Mouse (Mus musculus) myocyte (in vitro differentiated cells): ENCODE results near the gene Hoxa6. TPM values are rescaled to one million over a fixed set of nuclear protein-coding genes. Genes with fewer than 3 reads are reported as not detected.

ENCODE experiments used
- H3K27me3 ChIP-seq: one replicate; pipeline ENCODE4 v1.6.1; 2011; ENCODE audit not compliant: control insufficient read depth, insufficient read depth, insufficient read length
- H3K36me3 ChIP-seq: one replicate; pipeline ENCODE4 v1.6.1; 2011; ENCODE audit not compliant: control insufficient read depth, insufficient read depth
- H3K4me2 ChIP-seq: one replicate; pipeline ENCODE4 v1.6.1; 2011; ENCODE audit warnings: low read depth, control low read depth
- H3K4me3 ChIP-seq: one replicate; pipeline ENCODE4 v1.5.1; 2011; ENCODE audit warnings: mild to moderate bottlenecking, control low read depth, moderate library complexity
- H3K79me2 ChIP-seq: one replicate; pipeline ENCODE4 v1.6.1; 2011; ENCODE audit not compliant: control insufficient read depth, insufficient read depth
- H3ac ChIP-seq: one replicate; pipeline ENCODE4 v1.6.1; 2011; ENCODE audit not compliant: control insufficient read depth, insufficient read length
- CEBPB ChIP-seq: IDR thresholded peaks from 2 replicates; pipeline ENCODE4 v1.6.1; 2011; ENCODE audit warnings: mild to moderate bottlenecking, moderate library complexity; ENCODE audit not compliant: poor library complexity, insufficient read depth, severe bottlenecking
- E2F4 ChIP-seq: IDR thresholded peaks from one replicate; pipeline ENCODE4 v1.6.1; 2011; ENCODE audit warnings: mild to moderate bottlenecking, control low read depth, moderate library complexity; ENCODE audit not compliant: insufficient read depth
- MAX ChIP-seq: IDR thresholded peaks from one replicate; pipeline ENCODE4 v1.6.1; 2011; ENCODE audit warnings: low read depth, mild to moderate bottlenecking, control low read depth
- MYOD1 ChIP-seq, 3 experiments: IDR thresholded peaks; one replicate each; pipeline ENCODE4 v1.6.1; 2011; ENCODE audit warnings: control low read depth in 2 of 3, low read depth in 2 of 3, mild to moderate bottlenecking in 2 of 3, moderate library complexity in 1 of 3; ENCODE audit not compliant: insufficient read length in 2 of 3, control insufficient read depth in 1 of 3
- MYOG ChIP-seq, 3 experiments: IDR thresholded peaks; one replicate each; pipeline ENCODE4 v1.6.1; 2011; ENCODE audit warnings: control low read depth in 2 of 3, low read depth in 2 of 3, mild to moderate bottlenecking in 2 of 3; ENCODE audit not compliant: insufficient read length in 2 of 3, control insufficient read depth in 1 of 3, insufficient read depth in 1 of 3
- POLR2A ChIP-seq: IDR thresholded peaks from one replicate; pipeline ENCODE4 v1.6.1; 2011; ENCODE audit warnings: low read depth, mild to moderate bottlenecking, control low read depth, moderate library complexity; ENCODE audit not compliant: insufficient read length
- POLR2AphosphoS2 ChIP-seq: IDR thresholded peaks from one replicate; pipeline ENCODE4 v1.6.1; 2011; ENCODE audit warnings: low read depth, control low read depth; ENCODE audit not compliant: insufficient read length
- REST ChIP-seq: IDR thresholded peaks from one replicate; pipeline ENCODE4 v1.6.1; 2011; ENCODE audit warnings: mild to moderate bottlenecking, control low read depth, moderate library complexity; ENCODE audit not compliant: insufficient read depth, insufficient read length
- SRF ChIP-seq: IDR thresholded peaks from one replicate; pipeline ENCODE4 v1.6.1; 2011; ENCODE audit warnings: low read depth; ENCODE audit not compliant: control insufficient read depth, insufficient read length
- TCF12 ChIP-seq: IDR thresholded peaks from one replicate; pipeline ENCODE4 v1.6.1; 2011; ENCODE audit warnings: mild to moderate bottlenecking, control low read depth; ENCODE audit not compliant: poor library complexity, insufficient read depth, severe bottlenecking
- TCF3 ChIP-seq: IDR thresholded peaks from one replicate; pipeline ENCODE4 v1.6.1; 2011; ENCODE audit warnings: low read depth, control low read depth; ENCODE audit not compliant: insufficient read length
- USF1 ChIP-seq: IDR thresholded peaks from one replicate; pipeline ENCODE4 v1.6.1; 2011; ENCODE audit warnings: low read depth, mild to moderate bottlenecking, control low read depth, moderate library complexity
- polyA plus RNA-seq: library from polyadenylated mRNA; unstranded; fragments of >200 nt; fragmentation: generic; extraction: Trizol; gene quantifications from one replicate; pipeline ENCODE4 v1.2.1, GENCODE M21; 2012; ENCODE audit warnings: missing spikeins

Hoxa6 gene
- polyA plus RNA-seq, 1 experiment, result 0.88 TPM

DNA sequence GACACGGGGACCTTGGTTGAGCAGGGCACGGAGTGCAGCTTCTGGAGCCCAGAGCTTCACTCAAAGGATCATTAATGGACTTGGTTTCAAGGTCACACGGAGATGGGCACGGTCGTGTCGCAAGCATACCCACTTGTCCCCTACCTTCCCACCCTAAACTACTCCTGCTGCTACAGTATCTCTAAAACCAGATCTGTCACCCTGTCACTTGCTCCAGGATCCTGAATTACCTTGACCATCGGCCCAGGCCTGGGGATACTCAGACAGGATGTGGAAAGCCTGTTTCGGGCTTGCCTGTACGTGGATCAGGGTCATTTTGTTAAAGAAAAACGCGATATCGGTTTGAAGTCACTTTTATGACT, 1.1 kb upstream of the Hoxa6 start:
- Histone ChIP-seq H3K4me3 (peak overlapping the region; percentile 67), H3K27me3 (no peaks in the 10 kb centered on the region), H3K79me2 (peaks cover 39% of the 10 kb centered on the region), H3K36me3 (peaks cover 9% of the 10 kb centered on the region), H3K4me2 (peak overlapping the region; percentile 64), H3ac (no peak overlapping the region)
- TF ChIP-seq USF1, result no peak
- TF ChIP-seq POLR2A, result no peak
- TF ChIP-seq POLR2AphosphoS2, result no peak
- no peak for TF ChIP-seq REST
- no peak for TF ChIP-seq MAX
- no peak for TF ChIP-seq MYOG (IDR thresholded peaks at IDR 0.05; ENCODE audit: control insufficient read depth in 1 of 3, insufficient read depth in 1 of 3, insufficient read length in 2 of 3, low read depth in 2 of 3)
- TF ChIP-seq E2F4, result no peak
- TF ChIP-seq TCF12, result no peak
- no peak for TF ChIP-seq MYOD1 (IDR thresholded peaks at IDR 0.05; ENCODE audit: control insufficient read depth in 1 of 3, insufficient read length in 2 of 3, low read depth in 2 of 3)
- TF ChIP-seq CEBPB, result no peak
- no peak for TF ChIP-seq SRF
- TF ChIP-seq TCF3, result no peak

DNA sequence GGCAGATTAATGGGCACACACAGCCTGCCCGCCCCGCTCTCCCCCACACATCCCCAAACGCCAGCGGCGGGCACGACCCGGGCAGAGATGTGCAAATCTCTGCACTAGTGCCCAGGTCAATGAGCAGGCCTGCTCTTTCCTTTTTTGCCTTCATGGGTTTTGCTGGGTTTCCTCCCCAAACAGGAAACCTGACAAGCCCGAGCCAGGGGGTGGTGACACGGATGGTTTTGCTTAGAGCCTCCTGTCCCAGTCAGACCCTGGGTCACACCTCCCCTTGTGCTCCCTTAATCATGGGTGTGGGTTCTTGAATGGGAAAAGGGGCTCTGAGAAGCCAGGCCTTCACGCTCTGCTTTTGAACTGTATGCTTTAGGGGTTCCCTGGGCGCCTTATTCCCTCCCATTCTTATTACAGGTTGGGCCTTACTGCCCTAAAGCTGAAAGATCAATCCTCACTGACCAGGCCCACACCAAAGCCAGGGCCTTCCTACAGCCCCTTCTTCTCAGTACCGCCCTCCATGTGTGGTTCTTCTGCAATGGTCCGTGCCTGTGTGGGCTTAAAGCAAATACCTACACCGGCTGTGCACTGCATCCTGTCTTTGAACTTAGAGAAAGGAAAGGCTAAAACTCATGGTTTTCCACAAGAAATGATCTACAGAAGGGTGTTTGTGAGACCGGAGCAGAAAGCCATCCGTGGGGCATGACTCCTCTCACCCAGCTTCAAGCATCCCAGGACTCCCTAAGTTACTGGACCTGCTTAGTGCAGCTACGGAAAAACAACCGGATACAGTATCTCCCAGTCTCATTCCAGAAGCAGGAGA, 554 bp upstream of the Hoxa6 start:
- no peaks in the 10 kb centered on the region for H3K27me3 ChIP-seq

DNA sequence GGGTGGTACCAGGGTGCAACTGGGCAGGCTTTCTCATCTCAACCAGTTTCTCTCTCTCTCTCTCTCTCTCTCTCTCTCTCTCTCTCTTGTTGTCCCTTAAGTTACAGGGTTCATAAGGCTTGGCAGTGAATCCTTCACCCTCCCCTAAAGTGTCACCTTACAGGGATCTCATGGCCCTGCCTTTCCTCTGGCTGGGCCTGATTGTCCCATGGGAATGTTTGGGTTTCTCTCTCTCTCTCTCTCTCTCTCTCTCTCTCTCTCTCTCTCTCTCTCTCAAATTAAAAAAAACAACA, 892 bp downstream of the Hoxa6 start:
- Histone ChIP-seq H3K4me3 (peak overlapping the region; percentile 67), H3K27me3 (no peaks in the 10 kb centered on the region), H3K79me2 (peaks cover 39% of the 10 kb centered on the region), H3ac (no peak overlapping the region), H3K4me2 (peak overlapping the region; percentile 69), H3K36me3 (peaks cover 9% of the 10 kb centered on the region)
- TF ChIP-seq USF1 (no peak), SRF (no peak), TCF3 (no peak), POLR2A (no peak), MAX (no peak), MYOG (IDR thresholded peaks at IDR 0.05; ENCODE audit: control insufficient read depth in 1 of 3, insufficient read depth in 1 of 3, insufficient read length in 2 of 3, low read depth in 2 of 3) (no peak), E2F4 (no peak)

More for the DNA sequence above, 554 bp upstream of the Hoxa6 start:
- H3ac ChIP-seq, result no peak overlapping the region
- H3K79me2 ChIP-seq, result peaks cover 39% of the 10 kb centered on the region
- H3K36me3 ChIP-seq, result peaks cover 9% of the 10 kb centered on the region
- peak overlapping the region; percentile 64 for H3K4me2 ChIP-seq
- TF ChIP-seq E2F4 (no peak), MYOG (IDR thresholded peaks at IDR 0.05; ENCODE audit: control insufficient read depth in 1 of 3, insufficient read depth in 1 of 3, insufficient read length in 2 of 3, low read depth in 2 of 3) (no peak), CEBPB (no peak), MYOD1 (IDR thresholded peaks at IDR 0.05; ENCODE audit: control insufficient read depth in 1 of 3, insufficient read length in 2 of 3, low read depth in 2 of 3) (no peak)
- peak overlapping the region; percentile 67 for H3K4me3 ChIP-seq

DNA sequence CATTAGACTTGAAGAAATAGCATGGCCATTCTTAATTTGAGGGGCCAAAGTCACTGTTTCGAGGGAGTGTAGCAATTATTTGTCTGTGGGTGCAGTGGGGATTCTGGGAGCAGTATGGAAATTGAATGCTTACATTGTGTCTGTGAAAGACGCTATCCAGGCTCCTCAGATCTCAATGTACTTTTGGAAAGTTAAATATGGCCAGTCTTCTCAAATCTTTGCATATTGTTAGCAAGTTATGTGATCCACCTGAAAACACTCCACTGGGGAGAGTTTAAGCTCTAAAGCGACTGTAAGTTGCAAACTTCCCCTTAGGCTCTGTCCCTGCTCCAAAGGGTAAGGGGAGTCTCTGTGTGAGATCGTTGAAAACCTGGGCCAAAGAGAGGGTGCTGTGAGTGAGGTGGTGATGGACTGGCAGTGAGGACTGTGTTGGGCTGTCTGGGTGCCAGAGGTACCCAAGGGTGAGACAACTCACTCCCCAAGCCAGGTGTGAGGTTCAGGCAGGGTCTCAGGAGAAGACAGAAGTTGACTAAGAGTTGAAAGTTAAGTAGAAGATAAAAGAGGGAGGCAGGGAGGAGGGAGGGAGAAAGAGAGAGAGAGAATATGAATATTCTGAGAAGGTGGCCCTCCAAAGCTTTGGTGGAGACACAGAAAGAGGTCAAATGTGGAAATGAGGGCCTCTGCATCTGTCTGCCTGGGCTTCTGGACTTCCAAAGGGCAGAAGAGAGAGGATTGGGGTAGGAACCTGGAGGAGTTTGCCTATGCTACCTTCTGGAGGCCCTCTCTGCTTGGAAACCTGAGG, 1.4 kb downstream of the Hoxa6 start:
- H3ac ChIP-seq, result no peak overlapping the region
- peaks cover 13% of the 10 kb centered on the region for H3K36me3 ChIP-seq
- H3K4me3 ChIP-seq, result no peak overlapping the region
- H3K4me2 ChIP-seq, result no peak overlapping the region
- no peak for TF ChIP-seq MAX
- TF ChIP-seq POLR2AphosphoS2, result no peak
- TF ChIP-seq MYOD1 (IDR thresholded peaks at IDR 0.05; ENCODE audit: control insufficient read depth in 1 of 3, insufficient read length in 2 of 3, low read depth in 2 of 3), result no peak
- TF ChIP-seq REST, result no peak
- TF ChIP-seq USF1, result no peak
- TF ChIP-seq TCF12, result no peak
- TF ChIP-seq E2F4, result no peak
- TF ChIP-seq SRF, result no peak
- no peak for TF ChIP-seq CEBPB
- H3K79me2 ChIP-seq, result peaks cover 34% of the 10 kb centered on the region
- no peaks in the 10 kb centered on the region for H3K27me3 ChIP-seq
